7 mouse cellular contexts compared by ENCODE assay signal in the genomic region with DNA sequence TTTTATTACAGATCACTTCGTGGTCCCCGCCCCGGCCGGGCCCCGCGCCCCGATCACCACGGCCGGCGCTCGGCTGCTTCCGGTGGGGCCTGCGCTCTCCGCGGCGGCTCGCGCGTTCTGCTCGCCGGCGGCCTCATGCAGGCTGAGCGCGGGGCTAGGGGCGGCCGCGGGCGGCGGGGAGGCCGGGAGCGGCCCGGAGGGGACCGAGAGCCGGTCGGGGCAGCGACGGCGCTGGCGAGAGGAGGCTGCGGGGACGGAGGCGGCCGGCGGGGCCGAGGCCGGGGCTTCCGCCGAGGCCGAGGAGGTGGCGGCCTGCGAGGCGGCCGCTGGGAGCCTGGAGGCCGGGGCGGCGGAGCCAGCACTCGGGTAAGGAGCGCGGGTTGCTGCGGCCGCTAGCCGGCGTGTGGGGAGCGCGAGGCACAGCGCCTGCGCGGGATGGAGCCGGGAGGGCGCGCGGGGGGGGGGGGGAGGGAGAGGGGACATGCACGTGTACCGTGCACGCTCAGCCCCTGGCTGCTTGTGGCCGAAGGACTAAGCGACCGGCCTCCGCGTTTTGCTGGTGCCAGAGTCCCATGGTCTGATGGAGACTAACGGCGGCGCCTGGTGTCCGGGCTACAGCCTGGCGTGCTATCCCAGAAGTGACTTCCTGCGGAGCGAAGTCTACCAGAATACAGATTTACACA. TPM values are rescaled to one million over a fixed set of nuclear protein-coding genes. Genes with fewer than 3 reads are reported as not detected.
A peak's percentile ranks its signal among the peaks of the same experiment; 100 is the strongest.
DNase-seq lines count a peak whose midpoint lies in the region; ATAC-seq and TF ChIP-seq lines count a peak whose summit lies in the region.

Gene Aven, plus strand, starts transcription at position 109 of the 683 bp plus-strand sequence.

- peak; percentile 96 for ATAC-seq in limb, embryonic 14.5 days (ENCODE audit: low FRiP score, low read depth)
- peak; percentile 97 for ATAC-seq in midbrain, embryonic 16.5 days

- H3K27ac ChIP-seq in embryonic facial prominence, embryonic 10.5 days (replicated peaks) = peak within 1 kb of the TSS; percentile 100
- H3K27ac ChIP-seq in limb, embryonic 14.5 days (replicated peaks; ENCODE audit: low read depth, low read length) = peak within 1 kb of the TSS; percentile 100
- H3K27ac ChIP-seq in midbrain, embryonic 16.5 days (ENCODE audit: low read length) = peak within 1 kb of the TSS; percentile 96
- peak within 1 kb of the TSS; percentile 95 for H3K27ac ChIP-seq in spleen, adult 2 months (ENCODE audit: insufficient read depth, low read length)

- H3K9ac ChIP-seq in limb, embryonic 14.5 days (ENCODE audit: low read depth, low read length, severe bottlenecking) = peak within 1 kb of the TSS; percentile 100
- peak within 1 kb of the TSS; percentile 100 for H3K9ac ChIP-seq in midbrain, embryonic 16.5 days (ENCODE audit: low read depth, low read length)

- peak within 1 kb of the TSS; percentile 88 for H3K4me3 ChIP-seq in embryonic facial prominence, embryonic 10.5 days
- H3K4me3 ChIP-seq in limb, embryonic 14.5 days (replicated peaks; ENCODE audit: low read length) = peak within 1 kb of the TSS; percentile 77
- peak within 1 kb of the TSS; percentile 97 for H3K4me3 ChIP-seq in midbrain, embryonic 16.5 days (ENCODE audit: low read depth, low read length)
- H3K4me3 ChIP-seq in spleen, adult 2 months (ENCODE audit: extremely low read depth, insufficient read depth, insufficient read length) = peak within 1 kb of the TSS; percentile 75

- peak; percentile 87; the same call in 1 of the 2 replicates for TF ChIP-seq POLR2A in limb, embryonic 14.5 days (IDR thresholded peaks at IDR 0.05; ENCODE audit: borderline replicate concordance, extremely low read depth, insufficient read depth, insufficient read length)
- no peak; the same call in 1 of the 2 replicates for TF ChIP-seq POLR2A in spleen, adult 2 months (IDR thresholded peaks at IDR 0.05; ENCODE audit: low read depth, low read length)

- H3K4me1 ChIP-seq in embryonic facial prominence, embryonic 10.5 days = peaks cover 27% of the 10 kb centered on the region
- peaks cover 10% of the 10 kb centered on the region; the same call in 1 of the 2 replicates for H3K4me1 ChIP-seq in limb, embryonic 14.5 days (ENCODE audit: control insufficient read depth, insufficient read depth, low read length)
- H3K4me1 ChIP-seq in midbrain, embryonic 16.5 days (ENCODE audit: control insufficient read depth, insufficient read depth, low read length) = peaks cover 11% of the 10 kb centered on the region
- peaks cover 2% of the 10 kb centered on the region; the same call in 1 of the 2 replicates for H3K4me1 ChIP-seq in spleen, adult 2 months (ENCODE audit: control insufficient read depth, insufficient read depth, insufficient read length)

- under 1% methylated on average over 81 of the region's 87 CpGs for WGBS in embryonic facial prominence, embryonic 10.5 days
- under 1% methylated on average over 48 of the region's 87 CpGs for WGBS in limb, embryonic 14.5 days
- under 1% methylated on average over 61 of the region's 87 CpGs for WGBS in midbrain, embryonic 16.5 days
- 1% methylated on average over 78 of the region's 87 CpGs for WGBS in spleen, adult 2 months

- H3K27me3 ChIP-seq in embryonic facial prominence, embryonic 10.5 days (replicated peaks; ENCODE audit: low read depth, poor library complexity, severe bottlenecking) = no peaks in the 10 kb centered on the region
- H3K27me3 ChIP-seq in limb, embryonic 14.5 days (ENCODE audit: control insufficient read depth, insufficient read depth, low read length) = no peaks in the 10 kb centered on the region
- H3K27me3 ChIP-seq in midbrain, embryonic 16.5 days (ENCODE audit: control insufficient read depth, insufficient read depth, low read depth, low read length) = no peaks in the 10 kb centered on the region
- no peaks in the 10 kb centered on the region for H3K27me3 ChIP-seq in spleen, adult 2 months (ENCODE audit: control insufficient read depth, insufficient read depth, low read length)

- H3K4me2 ChIP-seq in limb, embryonic 14.5 days (replicated peaks; ENCODE audit: low read depth, low read length, severe bottlenecking) = peak within 1 kb of the TSS; percentile 49
- peak within 1 kb of the TSS; percentile 79 for H3K4me2 ChIP-seq in midbrain, embryonic 16.5 days (ENCODE audit: low read length)

- no peak for TF ChIP-seq CTCF in spleen, adult 2 months (IDR thresholded peaks at IDR 0.05; ENCODE audit: extremely low read depth, insufficient read depth, insufficient read length, insufficient replicate concordance)

- H3K9me3 ChIP-seq in embryonic facial prominence, embryonic 10.5 days = no peaks in the 10 kb centered on the region
- no peaks in the 10 kb centered on the region for H3K9me3 ChIP-seq in limb, embryonic 14.5 days (ENCODE audit: control insufficient read depth, low read length)
- H3K9me3 ChIP-seq in midbrain, embryonic 16.5 days (replicated peaks; ENCODE audit: control insufficient read depth, low read length, poor library complexity, severe bottlenecking) = no peaks in the 10 kb centered on the region

- peak; percentile 89 for DNase-seq in adrenal gland, postnatal 25 days
- DNase-seq in embryonic facial prominence, embryonic 10.5 days (ENCODE audit: low spot score) = peak; percentile 92
- DNase-seq in heart, adult 11 months = peak; percentile 99
- peak; percentile 89 for DNase-seq in kidney, adult 18-20 months
- peak; percentile 80 for DNase-seq in limb, embryonic 14.5 days (ENCODE audit: low spot score)
- DNase-seq in spleen, adult 2 months (ENCODE audit: low read depth in 1 of 2, low spot score in 2 of 2) = peak; percentile 40 to 77

- H3K36me3 ChIP-seq in embryonic facial prominence, embryonic 10.5 days (replicated peaks) = no peaks in the 10 kb centered on the region
- no peaks in the 10 kb centered on the region for H3K36me3 ChIP-seq in limb, embryonic 14.5 days (ENCODE audit: control insufficient read depth, insufficient read depth, low read length)
- H3K36me3 ChIP-seq in midbrain, embryonic 16.5 days (ENCODE audit: control insufficient read depth, insufficient read depth, low read length) = no peaks in the 10 kb centered on the region
- no peaks in the 10 kb centered on the region; the same call in 1 of the 2 replicates for H3K36me3 ChIP-seq in spleen, adult 2 months (ENCODE audit: control insufficient read depth, insufficient read depth, low read length)

RNA-seq across cellular contexts. Expression of gene Aven, which starts in this region (rescaled TPM):
- 19.2 and 21.4 TPM in 2 replicates for total RNA-seq in adrenal gland, postnatal 25 days (2021)
- 8.1 TPM in 2 replicates for polyA plus RNA-seq in embryonic facial prominence, embryonic 10.5 days (2016; fragmentation: Nextera tagmentation; extraction: Ambion mirVana)
- 8.7 and 10.7 TPM in 2 replicates for polyA plus RNA-seq in limb, embryonic 14.5 days (2012; rRNA removed)
- polyA plus RNA-seq in limb, embryonic 14.5 days (2014; fragmentation: Nextera tagmentation; extraction: Ambion mirVana) = 8.0 and 9.0 TPM in 2 replicates
- 2.6 and 2.7 TPM in 2 replicates for polyA plus RNA-seq in midbrain, embryonic 16.5 days (2015; fragmentation: Nextera tagmentation; extraction: Ambion mirVana)
- polyA plus RNA-seq in spleen, adult 2 months (2012; rRNA removed) = 2.7 and 4.2 TPM in 2 replicates

Comparison
In these comparisons a context has a peak if more than half of its experiments do, and no peak if none do; other contexts are left out.
1. Peak in every context shown above with its lines: DNase-seq, ATAC-seq, H3K4me3 ChIP-seq and H3K27ac ChIP-seq.